Mouse (Mus musculus) adrenal gland, postnatal 25 days (tissue): Measurements from ENCODE around the gene Acvr1. TPM values are rescaled to one million over a fixed set of nuclear protein-coding genes. Genes with fewer than 3 reads are reported as not detected.

Experiments
- DNase-seq: peaks from one replicate; pipeline ENCODE4 v3.0.0; 2021; ENCODE audit warnings: mixed read lengths
- total RNA-seq: library from RNA; stranded (reverse); gene quantifications from 2 replicates; pipeline ENCODE4 v1.2.3, GENCODE M21; 2021

Acvr1 gene
- total RNA-seq, 1 experiment from 2014 or later = 50.7 TPM

- no peak for DNase-seq
Measured at GRCm38 (mm10) chr2:58518517-58518916, 48.4 kb downstream of the Acvr1 start.

- no peak for DNase-seq
Measured at GRCm38 (mm10) chr2:58516920-58517319, 50.0 kb downstream of the Acvr1 start.

GRCm38 (mm10) chr2:58516000-58516399 lies 51.0 kb downstream of the Acvr1 start:
- DNase-seq = no peak

GRCm38 (mm10) chr2:58514489-58514888 lies 52.5 kb downstream of the Acvr1 start:
- no peak for DNase-seq

GRCm38 (mm10) chr2:58513212-58513611 lies 53.7 kb downstream of the Acvr1 start:
- peak; percentile 19 for DNase-seq

GRCm38 (mm10) chr2:58510192-58510591 lies 56.8 kb downstream of the Acvr1 start:
- DNase-seq = no peak

- no peak for DNase-seq
Measured at GRCm38 (mm10) chr2:58505306-58506090, 61.5 kb downstream of the Acvr1 start.

GRCm38 (mm10) chr2:58496647-58497410 lies 70.1 kb downstream of the Acvr1 start:
- DNase-seq = no peak

GRCm38 (mm10) chr2:58495271-58495670 lies 71.7 kb downstream of the Acvr1 start:
- no peak for DNase-seq

GRCm38 (mm10) chr2:58493685-58494635 lies 73.0 kb downstream of the Acvr1 start:
- DNase-seq = no peak

- DNase-seq = no peak
Measured at GRCm38 (mm10) chr2:58489275-58489674, 77.7 kb downstream of the Acvr1 start.

GRCm38 (mm10) chr2:58488404-58488803 lies 78.6 kb downstream of the Acvr1 start:
- no peak for DNase-seq

GRCm38 (mm10) chr2:58487279-58487560 lies 79.7 kb downstream of the Acvr1 start:
- DNase-seq = no peak

GRCm38 (mm10) chr2:58486441-58487278 lies 80.3 kb downstream of the Acvr1 start:
- no peak for DNase-seq

- DNase-seq = no peak
Measured at GRCm38 (mm10) chr2:58485683-58486082, 81.3 kb downstream of the Acvr1 start.

- peak; percentile 31 for DNase-seq
Measured at GRCm38 (mm10) chr2:58485152-58485551, 81.8 kb downstream of the Acvr1 start.

GRCm38 (mm10) chr2:58484284-58484965 lies 82.5 kb downstream of the Acvr1 start:
- no peak for DNase-seq

- DNase-seq = no peak
Measured at GRCm38 (mm10) chr2:58481450-58482100, 85.4 kb downstream of the Acvr1 start.

- DNase-seq = no peak
Measured at GRCm38 (mm10) chr2:58480764-58481163, 86.2 kb downstream of the Acvr1 start.

- no peak for DNase-seq
Measured at GRCm38 (mm10) chr2:58479536-58479935, 87.4 kb downstream of the Acvr1 start.
